Mouse (Mus musculus) bone marrow macrophage, adult 2 months (primary cell): ENCODE results near the gene Fgfr2.

Experiments
- CTCF ChIP-seq: IDR thresholded peaks from 2 replicates; pipeline ENCODE4 v1.5.1; 2012; ENCODE audit warnings: low read depth, mild to moderate bottlenecking, low read length, moderate library complexity
- POLR2A ChIP-seq: IDR thresholded peaks from 2 replicates; pipeline ENCODE4 v1.6.1; 2012; ENCODE audit warnings: mild to moderate bottlenecking, low read depth, low read length, borderline replicate concordance

DNA sequence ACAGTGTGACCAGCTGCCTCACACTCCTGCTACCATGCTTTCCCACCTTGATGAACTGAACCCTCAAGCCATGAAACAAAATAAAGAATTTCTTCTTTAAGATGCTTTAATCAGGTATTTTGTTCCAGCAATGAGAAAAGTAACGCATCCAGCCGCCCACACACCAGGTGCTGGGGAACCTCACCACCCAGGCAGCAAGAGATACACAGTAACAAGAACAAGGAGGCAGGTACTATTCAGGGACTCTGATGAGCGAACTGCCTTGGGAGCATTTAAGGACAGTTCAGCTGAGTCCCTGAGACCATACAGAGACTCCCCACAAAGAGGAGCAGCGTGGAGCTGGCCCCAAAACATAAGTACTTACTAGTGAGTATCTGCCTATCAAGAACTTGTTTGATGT is 1016.3 kb downstream of the Fgfr2 start:
- TF ChIP-seq POLR2A, result no peak
- no peak for TF ChIP-seq CTCF
